Mouse (Mus musculus) bone marrow macrophage, adult 2 months (primary cell): ENCODE data around the gene Enpp7.

Source experiments
- CTCF ChIP-seq: IDR thresholded peaks from 2 replicates; pipeline ENCODE4 v1.5.1; 2012; ENCODE audit warnings: low read depth, mild to moderate bottlenecking, low read length, moderate library complexity
- POLR2A ChIP-seq: IDR thresholded peaks from 2 replicates; pipeline ENCODE4 v1.6.1; 2012; ENCODE audit warnings: mild to moderate bottlenecking, low read depth, low read length, borderline replicate concordance

DNA sequence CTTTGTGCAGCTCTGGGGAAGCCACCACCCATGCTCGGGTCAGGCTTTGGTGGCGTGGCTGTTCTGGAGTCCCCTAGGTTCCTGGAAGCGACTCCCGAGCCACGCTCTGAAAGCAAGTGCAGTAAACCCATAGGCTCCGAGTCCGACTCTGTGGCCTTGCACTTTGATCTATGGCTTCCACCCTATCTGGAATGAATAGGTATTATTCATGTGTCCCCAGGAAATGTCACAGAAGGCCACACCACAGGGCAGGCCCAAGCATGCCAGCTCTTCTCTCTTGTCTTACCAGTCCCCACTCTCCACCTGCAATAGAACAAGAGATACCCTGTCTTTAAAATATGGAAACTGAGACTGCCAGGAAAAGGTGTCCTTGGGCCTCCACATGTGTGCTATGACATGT is 13.6 kb upstream of the Enpp7 start:
- no peak for TF ChIP-seq CTCF
- no peak for TF ChIP-seq POLR2A
